Mouse (Mus musculus) neutrophil, adult 65 days (primary cell): ENCODE measurements around the gene Cfap73. TPM values are rescaled to one million over a fixed set of nuclear protein-coding genes. Genes with fewer than 3 reads are reported as not detected.

ENCODE experiments used
- total RNA-seq: library from RNA; stranded (reverse); gene quantifications from 2 replicates; pipeline ENCODE4 v1.2.4, GENCODE M21; 2023

The Cfap73 gene
- not detected in 2 replicates for total RNA-seq

DNA sequence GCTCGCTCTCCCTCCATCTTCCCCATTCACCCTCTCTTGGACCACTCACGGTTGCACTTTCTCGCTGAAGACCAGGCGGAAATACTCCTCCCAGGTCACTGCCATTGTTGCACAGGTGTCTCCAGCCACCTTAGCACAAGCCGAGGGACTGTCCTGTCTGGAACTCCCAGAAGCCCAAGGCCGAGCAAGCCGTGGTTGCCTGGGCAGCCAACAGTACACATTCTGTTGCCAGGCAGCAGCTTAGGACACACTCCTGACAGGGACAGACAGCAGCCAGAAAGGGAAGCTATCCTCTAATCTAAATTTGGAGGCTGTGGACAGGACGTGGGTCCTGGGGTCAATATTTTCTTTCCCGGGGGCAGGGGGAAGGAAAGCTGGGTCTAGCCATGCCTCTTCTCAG, at the start of gene Cfap73:
Gene Cfap73, minus strand, starts transcription at position 105 of the 400 bp plus-strand sequence.

GRCm38 (mm10) chr5:120648569-120649373, 14.7 kb upstream of the Cfap73 start, which contains the start of gene Rasal1:
TSS of gene Rasal1 (plus strand) at chr5:120648812.

DNA sequence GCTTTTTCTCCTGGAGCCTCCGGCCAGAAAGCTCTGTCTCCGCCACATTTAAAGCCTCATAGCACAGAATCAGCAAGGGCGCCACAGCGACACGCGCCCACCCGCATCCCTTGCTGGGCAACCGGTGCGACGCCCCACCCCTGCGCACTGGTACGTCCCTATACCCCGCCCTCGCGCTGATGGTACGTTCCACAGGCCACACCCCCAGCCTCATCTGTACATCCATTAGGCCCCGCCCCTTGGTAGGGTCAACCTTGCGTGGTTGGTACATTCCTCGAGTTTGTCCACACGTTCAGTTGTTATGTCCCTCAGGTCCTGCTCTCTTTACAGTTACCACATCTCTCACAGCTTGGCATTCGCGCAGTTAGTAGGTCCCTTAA, 21.6 kb downstream of the Cfap73 start, which contains the start of the genes Rita1 and Ddx54:
Gene Rita1, minus strand, starts transcription at position 148 of the 380 bp plus-strand sequence.
Gene Ddx54, plus strand, starts transcription at position 298 of the 380 bp plus-strand sequence.

DNA sequence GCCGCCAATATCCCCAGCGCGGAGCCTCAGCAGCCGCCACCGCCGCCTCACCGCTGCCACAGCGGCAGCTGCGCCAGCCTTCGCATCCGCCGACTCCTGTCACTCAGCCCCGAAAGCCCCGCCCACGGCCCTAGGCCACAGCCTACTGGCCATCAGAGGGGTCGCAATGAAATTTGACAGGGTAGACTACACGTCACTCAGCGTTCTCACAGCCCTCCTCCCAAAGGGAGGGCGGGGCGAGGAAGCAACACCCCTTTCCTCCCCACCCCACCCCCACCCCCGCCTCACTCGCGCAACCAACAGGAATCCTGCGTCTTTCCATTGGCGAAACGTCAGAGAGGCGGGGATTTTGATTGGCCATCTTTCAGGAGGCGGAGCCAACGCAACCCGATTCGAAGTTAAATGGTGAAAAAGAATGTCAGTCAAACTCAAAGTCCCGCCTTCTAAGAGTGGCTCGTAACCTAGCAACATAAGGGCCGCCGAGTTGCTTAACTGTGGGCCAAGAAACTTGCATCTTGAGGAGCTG, 45.4 kb downstream of the Cfap73 start, which contains the start of the genes Tpcn1 and Iqcd:
Gene Tpcn1, minus strand, starts transcription at position 105 of the 526 bp plus-strand sequence.
Gene Iqcd, plus strand, starts transcription at position 448 of the 526 bp plus-strand sequence.

Other genes with a start within 250 kb of the Cfap73 start
- gene Lhx5, start 202.5 kb downstream of the Cfap73 start, total RNA-seq = not detected in 2 replicates
- gene Sdsl, start 161.4 kb downstream of the Cfap73 start, total RNA-seq = 0.27 and 0.63 TPM in 2 replicates
- gene Sds, start 157.7 kb downstream of the Cfap73 start, total RNA-seq = not detected in 2 replicates
- 14.1 and 17.7 TPM in 2 replicates for gene Plbd2, start 130.6 kb downstream of the Cfap73 start, total RNA-seq
- 145 and 150 TPM in 2 replicates for gene Slc8b1, start 123.1 kb downstream of the Cfap73 start, total RNA-seq
- 36.3 and 43.6 TPM in 2 replicates for gene Tpcn1, start 45.6 kb downstream of the Cfap73 start, total RNA-seq
- not detected in 2 replicates for gene Iqcd, start 45.2 kb downstream of the Cfap73 start, total RNA-seq
- 1.0 and 1.7 TPM in 2 replicates for gene Rita1, start 21.6 kb downstream of the Cfap73 start, total RNA-seq
- gene Ddx54, start 21.5 kb downstream of the Cfap73 start, total RNA-seq = 50.8 and 56.9 TPM in 2 replicates
- 0.66 and 1.3 TPM in 2 replicates for gene Rasal1, start 14.6 kb upstream of the Cfap73 start, total RNA-seq
- gene Dtx1, start 77.7 kb upstream of the Cfap73 start, total RNA-seq = 0.43 and 0.76 TPM in 2 replicates
- gene Oas2, start 115.6 kb upstream of the Cfap73 start, total RNA-seq = 4.9 and 8.2 TPM in 2 replicates
- gene Oas3, start 143.4 kb upstream of the Cfap73 start, total RNA-seq = 9.8 and 22.2 TPM in 2 replicates
- not detected in 2 replicates for gene Oas1e, start 161.3 kb upstream of the Cfap73 start, total RNA-seq
- 1.9 and 3.5 TPM in 2 replicates for gene Oas1c, start 178.3 kb upstream of the Cfap73 start, total RNA-seq
- gene Oas1f, start 213.1 kb upstream of the Cfap73 start, total RNA-seq = not detected in 2 replicates
- gene Oas1h, start 227.2 kb upstream of the Cfap73 start, total RNA-seq = not detected in 2 replicates